Mouse (Mus musculus) T-helper 17 cell (primary cell): ENCODE measurements at regions not wholly inside any gene's neighbourhood (a gene's known extent, or its start where the extent isn't known, plus 50 kb on each side); places are given as distances from the start of the nearest gene placed in this dataset.

Experiments used
- in situ Hi-C, 2 experiments: fragments of 300-600 bp; cut with MboI, MseI; formaldehyde crosslinking; loops; 1 replicate in 1 of 2; 2 replicates in 1 of 2; pipeline ENCODE4 v1.15.1; 2025; ENCODE audit warnings: high pct_unique_total_duplicates in 2 of 2

DNA sequence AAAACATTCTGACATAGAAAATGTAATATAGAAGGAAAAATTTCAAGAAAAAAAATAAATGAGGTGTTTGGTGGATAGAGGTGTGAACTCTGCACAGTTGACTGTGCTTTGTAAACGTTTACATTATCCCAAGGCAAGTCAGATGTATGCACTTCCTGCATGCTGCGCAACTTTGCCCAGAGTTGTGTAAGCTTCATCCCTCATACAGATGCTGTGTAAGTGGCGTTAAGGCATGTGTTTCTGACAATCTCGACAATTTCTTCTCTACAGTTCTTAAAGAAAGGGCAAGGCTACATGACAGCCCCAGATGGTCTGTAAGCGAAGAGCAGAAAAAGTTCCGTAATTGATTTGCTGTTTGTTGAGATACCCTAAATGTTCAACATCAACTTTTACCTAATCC lies 476.6 kb upstream of the Pitx2 start:
- in situ Hi-C loops, result no loop called here

DNA sequence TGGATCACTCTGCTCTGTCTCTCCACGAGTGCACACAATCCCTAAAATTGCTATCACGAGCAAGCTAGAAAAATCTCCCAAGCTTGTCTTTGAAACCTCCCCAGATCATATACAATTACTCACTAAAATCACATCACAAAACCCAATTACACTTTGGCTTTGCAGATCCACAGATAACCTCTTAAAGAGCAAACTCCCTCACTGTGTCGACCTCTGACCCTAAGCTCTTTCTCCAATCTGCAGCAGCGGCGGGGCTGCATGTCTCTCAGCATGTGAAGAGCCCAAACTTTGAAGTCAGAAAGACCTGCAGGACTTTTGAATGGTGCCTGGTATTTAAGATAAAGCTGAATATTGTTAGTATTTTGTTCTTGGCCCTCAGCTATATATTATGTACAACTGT lies 479.4 kb upstream of the Pitx2 start:
- in situ Hi-C loops, result no loop called here

DNA sequence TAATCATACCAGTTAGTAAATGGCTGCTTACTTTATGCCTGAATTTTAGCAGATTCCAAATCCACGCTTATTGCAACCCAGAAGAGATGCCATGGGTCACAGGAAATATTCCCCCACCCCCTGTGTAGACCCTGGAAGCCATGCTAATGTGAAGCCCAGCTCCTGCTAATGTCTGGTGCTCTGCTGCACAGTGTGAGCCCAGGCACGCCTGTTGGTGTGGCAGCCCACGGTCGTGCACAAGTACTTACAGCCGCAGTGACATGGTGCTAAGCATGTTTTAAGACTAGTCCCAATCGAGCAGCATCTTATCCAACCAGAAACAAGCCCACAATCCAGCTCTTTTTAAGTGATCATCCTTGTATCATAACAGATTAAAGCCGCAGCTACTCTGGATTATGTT lies 480.5 kb upstream of the Pitx2 start:
- in situ Hi-C loops, result no loop called here

DNA sequence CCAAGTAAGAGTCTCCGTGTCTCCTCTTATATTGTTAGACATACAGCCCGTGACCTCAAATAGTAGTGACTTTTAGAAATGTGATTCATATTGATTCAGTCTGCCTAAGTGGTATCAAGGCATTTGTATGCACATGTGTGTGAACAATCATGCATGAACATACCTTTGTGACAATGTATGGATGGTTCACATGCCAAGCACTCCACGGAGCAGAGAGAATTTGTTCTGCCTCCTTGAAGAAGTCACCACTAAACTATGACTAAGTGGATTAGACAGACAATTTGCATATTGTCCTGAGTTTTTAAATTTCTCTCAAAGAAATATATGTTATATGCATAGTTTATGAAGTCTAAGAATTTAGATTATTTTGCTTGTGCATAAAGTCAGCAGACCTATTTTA lies 492.4 kb upstream of the Pitx2 start:
- in situ Hi-C loops, result no loop called here

DNA sequence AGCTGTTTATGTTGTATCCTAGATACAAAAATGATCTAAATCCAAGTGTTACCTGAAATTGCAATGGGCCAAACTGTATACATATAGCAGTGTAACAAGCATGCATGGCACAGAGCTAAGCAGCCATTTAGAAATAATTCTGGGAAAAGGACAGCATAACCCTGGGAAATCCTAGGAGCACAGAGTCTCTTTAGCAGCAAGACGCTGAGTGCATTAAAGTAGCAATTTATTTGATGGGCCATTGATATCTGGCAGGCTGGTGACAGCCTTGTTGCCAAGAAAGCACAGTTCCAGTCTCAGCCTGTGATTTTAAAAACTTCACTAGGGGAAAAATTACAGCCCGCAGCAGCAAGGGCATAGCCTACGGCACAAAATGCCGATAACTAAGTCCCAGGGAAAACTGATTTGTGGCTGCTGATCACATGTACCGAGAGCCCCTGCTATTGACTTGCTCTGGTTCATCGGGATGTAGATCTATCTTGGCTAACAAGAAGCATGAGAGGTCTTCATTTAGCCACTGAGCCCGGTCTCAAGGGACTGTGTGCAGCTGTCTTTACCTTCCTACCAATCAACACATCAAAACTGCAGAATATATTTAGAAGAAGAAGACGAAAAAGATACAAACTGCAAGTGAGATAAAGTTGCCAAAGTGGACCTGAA lies 531.1 kb upstream of the Pitx2 start:
- in situ Hi-C loops, result loop anchor here in 1 of 2 experiments (10.0 kb wide), 1 partner anchor 1154 kb away; no protein-coding TSS in a partner anchor

DNA sequence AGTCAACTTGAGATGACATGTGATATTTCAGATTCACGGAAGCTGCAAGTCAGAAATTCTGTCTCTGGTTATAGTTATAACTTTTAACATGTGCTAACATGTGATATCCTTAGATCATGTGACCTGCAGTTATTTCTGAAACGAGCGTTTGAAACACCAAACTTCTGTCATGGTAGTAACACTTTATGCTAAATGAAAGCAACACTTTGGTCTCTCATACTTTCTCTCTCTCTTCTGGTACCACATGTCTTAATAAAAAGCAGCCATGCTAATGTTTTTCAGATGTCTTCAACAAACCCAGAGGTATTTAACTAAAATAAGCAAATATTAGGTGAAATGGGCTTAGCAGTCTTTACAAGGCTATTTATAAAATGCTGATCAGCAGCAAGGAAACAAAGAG lies 534.5 kb upstream of the Pitx2 start:
- in situ Hi-C loops, result loop anchor here in 1 of 2 experiments (10.0 kb wide), 1 partner anchor 1150 kb away; no protein-coding TSS in a partner anchor

DNA sequence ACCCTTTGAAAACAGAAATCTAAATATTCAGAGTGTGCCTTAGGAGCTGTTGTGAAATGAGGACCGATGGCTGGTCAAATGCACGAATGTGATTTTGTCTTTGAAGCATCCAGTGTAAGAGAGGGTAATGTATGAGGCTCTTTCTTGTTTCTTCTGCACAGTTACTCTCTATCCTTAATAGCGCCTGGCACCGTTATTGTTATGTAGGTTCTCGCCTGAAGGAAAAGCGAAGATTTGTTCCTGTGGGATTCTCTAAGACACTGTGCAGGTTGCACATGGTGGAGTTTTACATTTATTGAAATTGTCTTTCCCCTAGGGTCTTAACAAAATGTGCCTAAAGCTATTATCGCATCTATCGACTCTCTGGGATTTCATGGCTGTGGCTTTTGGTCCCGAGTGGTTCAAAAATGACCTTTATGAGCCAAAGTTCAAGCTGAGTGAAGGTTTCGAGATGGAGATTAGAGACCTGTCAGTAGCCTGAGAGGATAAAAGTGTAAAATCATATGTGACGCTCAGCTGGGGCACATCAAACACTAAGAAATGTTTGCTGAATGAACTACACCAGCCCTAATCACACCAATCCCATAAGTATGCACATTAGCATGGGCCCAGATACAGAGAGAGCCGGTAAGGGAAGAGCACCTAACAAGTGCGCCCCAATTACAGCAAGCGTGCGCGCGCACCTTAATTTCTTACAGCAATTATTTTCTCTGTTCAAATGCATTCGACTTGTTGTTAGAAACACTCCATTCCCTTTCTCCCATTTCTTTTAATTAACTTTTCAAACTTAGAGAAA lies 562.5 kb upstream of the Pitx2 start:
- in situ Hi-C loops, result no loop called here

DNA sequence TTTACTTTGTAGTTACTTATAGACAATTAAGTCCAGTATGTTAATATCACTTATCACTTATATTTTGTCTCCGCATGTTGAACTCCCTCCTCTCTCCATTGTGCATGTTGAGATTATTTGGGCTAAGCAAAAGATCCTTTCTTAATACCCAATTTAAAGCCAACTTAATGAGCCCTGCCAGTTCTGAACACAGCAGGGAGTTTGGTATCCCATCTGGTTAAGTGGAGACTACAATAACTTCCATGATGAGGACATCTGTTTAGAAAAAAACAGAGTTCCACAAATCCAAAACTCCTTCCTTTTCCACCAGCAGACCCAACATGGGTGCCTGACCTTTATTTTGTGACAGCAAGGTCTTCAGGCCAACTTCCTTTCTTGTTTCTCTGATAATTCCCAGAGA lies 572.0 kb upstream of the Pitx2 start:
- in situ Hi-C loops, result no loop called here

DNA sequence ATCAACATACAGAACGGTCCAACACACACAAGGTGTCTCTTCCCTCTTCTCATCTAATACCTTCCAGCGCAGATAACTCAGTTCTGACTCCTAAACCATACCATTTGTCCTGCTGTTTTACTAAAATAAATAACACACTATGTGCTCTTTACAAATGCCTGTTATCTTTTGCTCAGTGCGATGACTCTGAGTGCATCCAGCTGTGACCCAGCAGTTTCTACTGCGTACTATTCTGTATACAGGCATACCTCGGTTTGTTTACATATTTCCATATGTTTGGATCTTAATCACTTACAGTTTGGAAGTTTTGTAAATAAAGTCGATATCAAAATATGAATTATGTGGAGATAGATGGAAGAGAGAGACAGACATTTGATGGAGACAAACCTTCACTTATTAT lies 583.0 kb upstream of the Pitx2 start:
- in situ Hi-C loops, result no loop called here

DNA sequence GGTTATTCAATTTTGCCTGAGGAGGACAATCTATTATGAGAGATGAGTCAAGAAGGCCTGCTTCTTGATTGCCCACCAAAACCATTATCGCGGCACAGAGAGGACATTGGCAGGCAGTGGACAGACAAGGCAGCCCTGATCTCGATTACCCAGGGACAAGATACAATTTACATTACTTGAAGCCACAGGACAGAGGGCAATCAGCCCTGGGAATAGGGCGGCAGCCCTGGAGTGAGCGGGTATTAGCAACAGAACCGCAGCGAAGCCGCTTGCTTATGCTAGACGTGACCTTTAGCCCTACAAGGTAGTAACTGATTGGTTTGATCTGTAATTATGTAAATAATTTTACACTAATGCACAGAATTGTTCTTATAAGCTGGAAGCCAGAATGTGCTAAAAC lies 586.0 kb upstream of the Pitx2 start:
- in situ Hi-C loops, result no loop called here

DNA sequence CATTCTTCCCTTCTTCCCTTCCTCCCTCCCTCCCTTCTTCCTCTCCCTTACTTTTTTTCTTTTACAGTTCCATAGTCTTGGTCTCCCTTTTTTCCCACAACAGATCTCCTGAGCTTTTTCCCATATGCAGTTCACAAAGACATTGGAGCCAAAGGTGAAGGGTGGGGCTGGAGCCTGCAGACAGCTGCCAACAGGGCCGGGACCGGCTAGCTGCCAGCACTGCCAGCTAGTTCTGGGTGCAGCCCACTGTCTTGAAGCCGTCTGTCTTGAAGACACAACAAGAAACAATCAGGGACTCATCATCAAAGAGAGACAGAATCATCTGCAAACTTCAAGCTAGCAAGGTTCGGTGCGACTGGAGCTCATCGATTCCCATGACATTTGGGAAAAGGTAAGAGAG lies 588.9 kb upstream of the Pitx2 start:
- in situ Hi-C loops, result no loop called here

DNA sequence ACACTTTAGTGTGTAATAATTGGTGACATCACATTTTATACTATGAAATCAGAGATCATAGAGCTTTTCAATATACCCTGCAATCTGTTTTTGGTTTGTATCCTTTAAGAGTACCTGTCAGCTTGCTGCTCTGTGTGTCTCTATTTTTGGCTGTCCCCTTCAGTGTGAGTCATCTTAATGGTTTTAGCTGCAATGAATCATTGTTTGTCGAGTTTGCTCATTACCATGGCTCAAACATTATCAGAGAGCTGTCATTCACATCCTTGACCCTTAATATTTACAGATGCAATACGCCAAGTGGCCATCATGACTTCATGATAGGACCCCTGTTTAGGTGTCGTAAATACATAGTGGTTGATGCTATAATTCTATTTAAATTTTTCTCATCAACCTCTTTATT lies 591.0 kb upstream of the Pitx2 start:
- in situ Hi-C loops, result no loop called here

DNA sequence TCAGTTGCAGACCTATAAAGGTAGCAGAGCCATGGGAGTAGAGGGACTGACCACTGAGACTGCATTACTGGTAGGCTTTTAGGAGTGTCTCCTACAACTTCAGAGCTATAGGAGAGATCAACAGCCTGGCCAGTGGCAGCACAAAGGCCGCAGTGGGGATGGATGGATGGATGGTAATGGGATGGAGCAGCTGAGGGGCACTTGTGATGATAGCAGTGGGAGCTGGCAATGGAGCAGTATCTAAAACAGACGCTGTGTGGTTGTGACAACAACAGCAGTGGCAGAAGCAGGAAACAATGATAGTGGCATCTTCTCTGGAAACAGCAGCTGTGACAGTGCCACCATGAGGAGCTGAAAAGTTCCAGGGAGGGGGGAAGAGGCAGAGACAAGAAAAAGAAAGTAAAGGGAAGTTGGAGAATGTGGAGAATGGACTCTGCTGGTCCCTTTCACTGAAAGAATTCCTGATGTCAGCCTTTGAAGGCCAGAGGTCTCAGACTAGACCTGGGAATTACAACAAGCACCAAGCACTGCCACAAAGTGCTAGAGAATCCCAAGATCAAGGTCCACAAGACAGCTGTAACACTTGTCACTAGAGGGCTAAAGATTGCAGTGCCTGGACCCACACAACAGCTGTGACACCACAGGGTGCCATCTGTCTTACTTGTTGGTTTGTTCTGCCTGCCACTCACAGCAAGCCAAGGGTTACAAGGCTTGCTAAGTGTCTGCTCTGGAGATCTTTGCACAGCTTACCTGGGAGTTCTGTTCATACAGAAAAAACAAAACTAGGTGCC lies 624.1 kb upstream of the Pitx2 start:
- in situ Hi-C loops, result no loop called here

DNA sequence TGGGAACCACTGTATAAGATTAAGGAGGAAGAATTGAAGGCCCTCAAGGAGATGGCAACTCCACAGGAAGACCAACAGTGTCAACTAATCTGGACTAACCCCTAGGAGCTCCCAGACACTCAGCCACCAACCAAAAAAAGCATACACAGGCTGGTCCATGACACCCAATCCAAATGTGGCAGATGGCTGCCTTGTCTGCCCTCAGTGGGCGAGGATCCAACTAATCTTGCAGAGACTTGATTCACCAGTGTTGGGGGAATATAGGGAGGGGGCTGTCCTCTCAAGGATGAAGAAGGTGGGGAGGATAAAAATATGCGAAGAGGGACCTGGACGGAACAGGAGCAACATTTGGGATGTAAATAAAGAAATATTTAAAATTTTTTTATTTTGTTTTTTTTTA lies 629.1 kb upstream of the Pitx2 start:
- in situ Hi-C loops, result no loop called here

DNA sequence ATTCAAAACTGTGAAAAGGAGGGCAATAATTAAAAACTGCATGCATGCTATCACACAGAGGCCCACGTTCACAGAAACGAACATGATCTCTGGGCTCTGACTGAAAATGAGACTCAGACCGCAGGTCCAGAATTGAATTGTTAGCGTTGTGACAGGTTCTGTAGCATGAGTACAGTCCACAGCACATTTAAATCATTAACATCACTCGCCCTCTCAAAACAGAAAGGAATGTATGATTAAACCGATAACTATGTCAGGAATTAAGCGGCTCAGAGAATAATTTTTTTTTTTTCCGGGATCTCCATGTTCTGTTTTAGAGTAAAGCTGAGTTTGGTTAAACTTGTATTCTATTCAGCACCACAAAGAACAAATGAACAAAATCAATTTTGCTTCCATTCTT lies 634.3 kb upstream of the Pitx2 start:
- in situ Hi-C loops, result no loop called here

DNA sequence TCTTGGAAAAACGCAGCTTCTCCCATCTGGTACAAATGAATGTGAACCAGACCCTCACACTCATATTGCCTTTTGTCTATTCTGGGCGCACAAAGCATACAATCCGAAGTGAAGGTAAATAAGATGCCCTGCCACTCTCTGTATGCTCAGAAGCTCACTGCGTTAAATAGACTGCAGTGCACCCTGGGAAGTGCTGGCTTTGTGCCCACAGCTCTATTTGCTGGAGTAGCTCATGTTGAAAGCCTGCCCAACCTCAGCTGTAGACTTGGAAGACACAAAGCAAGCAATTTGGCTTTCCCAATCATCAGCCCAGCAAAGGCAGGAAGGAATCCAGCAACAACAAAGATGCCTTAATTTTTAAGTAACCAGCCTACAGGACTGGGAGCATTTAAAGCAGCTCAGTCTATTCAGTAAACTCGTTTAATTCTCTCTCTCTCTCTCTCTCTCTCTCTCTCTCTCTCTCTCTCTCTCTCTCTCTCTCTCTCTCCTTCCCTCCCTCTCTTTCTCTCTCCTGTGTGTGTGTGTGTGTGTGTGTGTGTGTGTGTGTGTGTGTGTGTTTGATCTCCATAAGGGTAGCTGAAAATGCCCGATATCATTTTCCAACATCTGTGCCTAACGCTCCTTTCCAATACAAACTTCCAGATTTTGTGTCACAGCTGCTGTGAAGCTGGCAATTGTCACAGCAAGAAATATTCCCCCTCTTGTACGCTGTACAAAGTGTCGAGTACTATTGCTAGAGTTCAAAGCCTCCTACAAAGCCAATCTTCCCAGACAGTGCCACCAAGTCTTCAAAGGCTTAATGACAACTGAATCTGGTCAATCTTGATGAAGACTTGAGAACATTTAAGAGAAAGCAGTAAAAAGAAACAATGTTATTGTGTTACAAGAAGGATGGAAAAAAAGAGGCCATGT lies 650.5 kb upstream of the Fam241a start:
- in situ Hi-C loops, result no loop called here

DNA sequence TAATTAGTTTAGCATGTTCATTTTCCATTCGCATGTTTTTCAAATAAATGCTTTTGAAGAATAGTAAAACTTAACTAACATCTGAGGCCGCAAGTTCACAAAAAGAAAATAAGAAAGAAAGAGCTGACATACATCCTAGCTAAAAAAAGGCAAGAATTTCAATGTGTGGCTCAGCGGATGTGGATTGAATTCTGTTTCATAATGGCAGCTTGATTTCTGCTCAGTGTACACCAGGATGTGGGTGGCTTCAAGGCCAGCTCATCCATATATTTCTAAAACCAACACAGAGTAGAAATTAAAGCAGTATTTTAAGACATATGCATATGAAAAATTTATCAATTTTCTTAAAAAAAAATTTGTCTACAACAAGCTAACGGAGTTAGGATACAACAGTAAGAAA lies 629.3 kb upstream of the Fam241a start:
- in situ Hi-C loops, result no loop called here

DNA sequence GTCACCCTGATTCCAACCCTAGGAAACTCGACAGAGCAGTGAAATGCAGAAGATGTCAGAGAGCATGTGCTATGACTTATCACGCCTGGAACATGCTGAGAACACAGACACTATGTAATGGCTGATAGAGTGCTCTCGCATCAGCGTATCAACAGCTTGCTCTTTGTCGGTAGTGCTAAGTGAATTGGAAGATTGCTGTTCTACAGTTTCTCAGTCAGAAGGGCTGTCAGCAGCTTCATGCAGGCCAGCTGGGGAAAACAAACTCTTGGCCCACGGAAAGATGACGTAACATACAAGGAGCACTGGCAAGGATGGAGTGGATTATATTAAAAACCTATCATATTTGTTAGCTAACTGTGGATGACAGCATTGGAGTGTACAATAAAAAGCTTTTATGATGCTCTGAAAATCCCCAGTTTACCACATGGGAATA lies 624.6 kb upstream of the Fam241a start:
- in situ Hi-C loops, result no loop called here

DNA sequence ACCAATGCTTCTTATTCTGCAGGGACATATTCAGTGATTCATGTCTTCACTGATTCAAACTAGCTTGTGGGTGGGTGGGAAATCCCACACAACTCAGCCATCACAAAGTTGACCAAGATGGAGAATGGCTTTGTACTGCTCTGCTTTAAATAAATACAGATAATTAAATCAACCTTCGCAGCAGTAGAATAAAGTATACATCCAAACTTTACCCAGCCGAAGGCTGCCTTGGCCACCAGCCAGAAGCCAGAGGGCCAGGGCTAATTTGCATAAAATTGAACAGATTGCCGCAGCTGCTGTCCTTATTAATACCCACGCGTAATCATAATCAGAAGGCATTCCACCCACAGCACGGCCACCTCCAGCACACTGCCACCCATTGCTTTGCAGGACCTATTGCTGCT lies 623.8 kb upstream of the Fam241a start:
- in situ Hi-C loops, result no loop called here

DNA sequence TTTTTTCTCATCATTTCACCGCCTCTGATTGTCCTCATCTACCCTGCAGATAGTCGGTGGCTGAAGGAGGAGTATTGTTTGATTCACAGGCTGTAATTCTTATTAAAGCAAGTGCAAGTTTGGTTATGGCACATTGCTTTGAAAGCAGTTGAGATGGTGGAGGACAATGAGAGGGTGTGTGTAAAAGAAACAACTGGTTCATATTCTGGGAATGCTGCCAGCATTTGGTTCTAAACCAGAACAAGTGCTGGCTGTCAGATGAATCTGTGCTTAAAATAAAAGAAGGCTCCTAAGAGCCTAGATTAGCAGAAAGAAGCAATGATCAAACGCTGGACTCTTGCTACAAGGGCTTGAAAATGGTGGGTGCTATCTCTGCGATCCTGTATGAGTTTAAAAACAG lies 622.7 kb upstream of the Fam241a start:
- in situ Hi-C loops, result no loop called here

DNA sequence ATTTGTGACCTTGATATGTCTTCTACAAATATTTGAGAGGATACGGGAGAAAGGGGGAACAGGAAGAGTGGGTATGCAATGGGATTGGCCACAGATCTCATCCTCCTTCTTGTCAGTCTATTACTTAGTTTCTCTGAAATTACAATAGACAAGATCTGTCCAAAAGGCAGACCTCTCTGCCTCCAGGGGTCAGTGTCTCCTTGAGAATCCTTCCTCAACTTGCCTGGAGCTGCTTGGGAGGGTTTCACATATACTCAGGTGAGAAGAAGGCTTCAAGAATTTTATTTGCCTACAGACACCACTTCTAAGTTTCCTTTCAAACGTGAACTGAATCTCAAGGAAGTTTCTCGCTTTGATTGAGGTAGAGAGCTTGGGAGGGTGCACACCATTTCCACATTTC lies 575.0 kb upstream of the Fam241a start:
- in situ Hi-C loops, result no loop called here
